Mouse (Mus musculus) layer of hippocampus, postnatal 14 days (tissue): ENCODE measurements around the gene Foxp1. TPM values are rescaled to one million over a fixed set of nuclear protein-coding genes. Genes with fewer than 3 reads are reported as not detected.
A peak's percentile ranks its signal among the peaks of the same experiment; 100 is the strongest.

Experiments used
- DNase-seq, 2 experiments: peaks; one replicate each; pipeline ENCODE4 v3.0.0; 2021 to 2022; ENCODE audit warnings: low spot score in 2 of 2, mixed read lengths in 1 of 2
- total RNA-seq, 2 experiments: library from RNA; stranded (reverse); gene quantifications; 2 replicates each; pipeline ENCODE4 v1.2.3; 2021

The Foxp1 gene
- total RNA-seq, 2 experiments from 2014 or later = 95.0 to 96.7 TPM

DNA sequence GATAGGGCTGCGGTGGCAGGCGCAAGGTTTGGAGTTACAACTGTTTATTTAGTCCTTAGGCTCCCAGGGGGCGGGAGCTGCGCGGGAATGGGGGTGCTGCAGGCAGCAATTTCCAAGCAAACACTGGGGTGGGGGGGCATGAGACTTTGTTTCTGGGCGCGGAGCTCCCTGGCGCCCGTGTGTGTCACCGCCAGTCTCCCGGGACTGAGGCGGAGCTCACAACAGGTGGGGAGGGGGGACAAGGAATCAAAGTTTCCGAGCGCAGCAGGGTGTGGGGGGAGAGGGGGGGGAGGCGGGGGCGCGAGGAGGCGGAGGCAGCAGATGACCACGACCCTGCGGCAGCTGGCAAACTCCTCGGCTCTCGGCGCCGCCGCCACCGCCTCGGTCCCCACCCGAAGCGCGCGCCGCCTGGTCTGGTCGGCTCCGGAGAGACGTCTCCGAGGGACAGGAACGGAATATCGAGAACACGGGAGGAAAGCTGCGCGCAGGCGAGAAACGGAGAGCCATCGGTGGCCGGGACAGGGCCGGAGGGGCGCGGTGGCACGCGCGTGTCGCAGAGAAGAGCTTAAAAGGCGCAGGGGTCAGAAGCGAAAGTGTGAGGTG lies 1.4 kb downstream of the Foxp1 start:
- peak; percentile 22 to 32 for DNase-seq

DNA sequence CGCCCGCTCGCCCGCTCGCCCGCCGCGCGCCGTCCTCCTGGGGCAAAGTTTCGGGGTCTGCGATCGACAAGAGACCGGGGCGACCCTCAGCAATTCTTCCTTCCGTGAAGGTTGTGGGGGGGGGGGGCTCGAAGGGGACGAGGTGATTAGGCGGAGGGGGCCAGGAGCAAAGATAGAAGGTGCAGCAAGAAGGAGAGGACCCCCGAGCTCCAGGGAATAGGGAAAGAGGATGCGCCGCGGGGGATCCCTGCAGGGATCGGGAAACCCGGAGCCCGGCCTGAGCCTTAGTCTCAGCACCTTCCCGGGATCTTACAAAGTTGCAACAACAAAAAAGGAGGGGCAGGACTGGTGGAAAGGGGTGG lies 1.9 kb downstream of the Foxp1 start:
- no peak for DNase-seq

DNA sequence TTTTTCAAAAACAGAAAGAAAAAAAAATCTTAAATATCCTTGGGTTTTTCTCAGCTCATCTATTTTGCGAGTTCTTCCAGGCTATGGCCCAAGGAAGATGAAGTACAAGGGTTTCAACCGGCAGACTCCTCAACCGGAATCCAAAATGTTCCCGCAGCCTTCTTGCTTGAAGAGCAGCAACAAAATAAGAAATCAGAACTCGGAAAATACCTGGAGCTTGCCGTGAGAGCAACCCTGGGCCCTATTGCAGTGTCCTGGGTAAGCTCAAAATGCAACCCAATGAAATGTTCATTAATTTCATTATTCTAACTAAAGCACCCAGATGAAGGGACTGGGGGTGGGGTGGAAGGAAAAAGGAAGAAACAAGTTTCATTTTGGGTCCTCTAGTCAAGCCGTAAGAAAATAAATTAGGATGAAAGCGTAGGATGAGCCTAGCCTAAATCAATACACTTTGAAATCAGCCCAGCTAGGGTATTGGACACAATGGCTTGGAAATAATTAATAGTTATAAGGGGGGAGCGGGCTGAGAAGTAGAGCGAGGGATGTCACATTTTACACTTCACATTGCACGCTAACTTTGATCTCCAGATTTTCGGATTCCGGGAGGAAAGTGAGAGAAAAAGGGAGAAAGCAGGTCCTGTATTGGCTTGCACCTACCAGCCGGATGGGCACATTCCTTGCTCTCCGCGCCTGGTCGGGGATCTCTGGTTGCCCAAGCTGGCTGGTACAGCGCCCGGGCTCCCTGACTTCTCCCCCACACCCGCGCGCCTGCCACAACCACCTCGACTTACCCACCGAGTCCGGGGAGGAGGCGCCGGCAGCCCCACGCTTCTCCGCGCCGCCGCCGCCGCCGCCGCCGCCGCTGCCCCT lies 2.5 kb downstream of the Foxp1 start:
- DNase-seq = peak; percentile 16 to 20

DNA sequence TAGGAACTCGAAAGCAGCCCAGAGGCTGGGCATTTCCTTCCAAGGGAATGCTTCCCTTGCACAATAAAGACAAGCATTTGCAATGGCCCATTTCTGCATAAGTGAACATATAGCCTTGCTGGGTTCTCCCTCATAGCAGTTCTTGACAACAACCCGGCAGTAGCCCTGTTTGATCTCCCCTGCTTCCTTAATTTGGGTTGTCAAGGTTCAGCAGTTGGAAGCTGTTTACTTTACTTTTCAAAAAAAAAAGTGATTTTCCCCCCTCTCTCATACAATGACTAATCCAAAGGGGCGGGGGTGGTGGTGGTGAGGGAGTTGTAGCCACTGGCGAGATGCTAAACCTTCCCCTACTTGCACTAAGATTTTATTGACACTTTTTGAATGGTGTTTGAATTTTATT lies 3.5 kb downstream of the Foxp1 start:
- DNase-seq = no peak

DNA sequence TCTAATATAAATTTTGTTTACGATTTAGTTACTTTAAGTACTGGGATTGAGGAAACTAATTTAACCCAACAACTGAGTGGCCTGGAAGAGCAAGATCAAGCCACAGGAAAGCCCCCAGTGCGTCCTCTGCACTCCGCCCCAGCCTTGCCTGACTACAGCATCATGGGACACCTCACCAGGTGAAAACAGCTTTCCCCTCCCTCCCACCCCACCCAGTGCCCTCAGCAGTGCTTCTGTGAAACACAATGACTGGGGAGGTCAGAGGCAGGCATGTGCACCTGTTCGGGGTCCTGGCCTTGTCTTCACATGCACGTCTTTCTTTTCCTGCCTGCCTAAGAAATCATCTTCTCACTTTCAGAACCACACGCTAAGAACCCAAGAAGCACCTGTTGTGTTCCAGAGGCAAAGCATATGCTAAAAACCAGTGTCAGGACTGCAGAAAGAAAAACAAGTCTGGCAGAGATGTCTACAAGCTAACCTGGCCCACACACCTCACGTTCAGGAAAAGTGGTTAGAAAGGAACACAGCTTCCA lies 6.8 kb downstream of the Foxp1 start:
- DNase-seq = no peak

DNA sequence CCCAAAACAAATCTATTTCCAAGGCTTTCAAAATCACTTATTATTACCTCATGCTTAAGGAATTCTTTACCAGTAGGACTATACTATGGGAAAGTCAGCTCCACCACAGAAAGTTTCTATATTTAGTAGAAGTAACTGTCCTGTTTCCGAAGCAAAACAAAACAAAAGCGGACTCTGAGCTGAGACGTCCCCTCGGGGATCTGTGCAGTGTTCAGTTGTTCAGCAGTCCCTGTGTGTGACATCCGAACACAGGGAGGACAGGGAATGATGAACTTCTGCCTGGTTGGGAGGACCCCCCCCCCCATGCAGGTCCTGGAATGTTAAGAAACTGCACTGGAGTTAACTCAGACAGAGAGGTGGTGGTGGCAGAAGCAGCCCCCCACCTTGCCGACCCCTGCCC lies 10.7 kb downstream of the Foxp1 start:
- DNase-seq = no peak

DNA sequence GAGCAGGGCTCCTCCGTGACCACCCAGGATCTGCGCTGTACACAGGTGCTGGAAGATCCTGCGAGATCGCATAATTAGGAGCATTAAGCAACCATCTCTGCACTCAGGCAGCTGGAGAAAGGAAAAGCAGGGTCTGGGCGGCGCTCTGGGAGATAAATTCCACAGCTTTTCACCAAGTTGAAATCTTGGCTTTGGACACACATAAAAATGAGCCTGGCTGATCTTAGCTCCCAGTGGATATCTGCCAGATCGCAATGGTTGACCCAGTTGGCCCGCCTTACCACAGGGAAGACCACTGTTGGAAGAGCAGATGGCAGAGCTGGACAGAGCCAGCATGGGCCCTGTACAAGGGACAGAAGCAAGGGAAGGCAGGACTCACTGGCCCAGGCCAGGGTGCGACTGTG lies 13.3 kb downstream of the Foxp1 start:
- peak; percentile 16 to 60 for DNase-seq

DNA sequence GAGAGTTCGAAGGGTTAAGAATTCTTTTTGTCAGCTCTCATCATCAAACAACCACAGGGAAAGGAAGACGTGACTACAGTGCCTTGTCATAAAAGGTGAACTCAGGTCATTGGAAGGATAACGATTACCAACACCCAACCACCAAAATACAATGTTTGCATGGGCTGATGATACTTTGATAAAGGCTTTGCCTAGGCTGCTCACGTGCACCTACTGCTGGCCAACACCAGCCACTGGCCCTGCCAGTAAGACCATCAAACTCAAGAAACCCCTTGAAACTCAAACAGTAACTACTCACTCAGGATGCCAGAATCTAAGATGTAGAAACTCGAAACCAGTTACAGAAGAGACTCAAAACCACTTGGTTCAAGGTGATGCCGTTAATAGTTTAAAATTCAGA lies 15.7 kb downstream of the Foxp1 start:
- no peak for DNase-seq

DNA sequence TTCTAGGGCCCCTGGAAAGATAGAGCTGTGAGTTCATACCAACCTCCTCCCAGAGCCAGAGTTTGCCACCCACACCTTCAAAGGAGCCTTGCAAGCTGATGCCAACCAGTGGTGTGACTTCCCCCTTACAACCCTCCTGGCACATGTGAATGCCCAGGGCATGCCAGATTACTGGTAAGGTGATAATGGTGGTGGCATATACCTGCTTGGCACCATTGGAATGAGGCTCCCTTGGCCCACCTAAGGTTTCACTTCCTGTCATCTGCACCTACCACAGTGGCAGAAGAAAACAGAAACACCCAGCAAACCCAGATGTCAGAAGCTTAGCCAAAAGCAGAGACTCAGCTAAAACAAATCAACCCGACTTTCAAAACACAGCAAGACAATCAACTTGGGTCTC lies 18.8 kb downstream of the Foxp1 start:
- DNase-seq = no peak

DNA sequence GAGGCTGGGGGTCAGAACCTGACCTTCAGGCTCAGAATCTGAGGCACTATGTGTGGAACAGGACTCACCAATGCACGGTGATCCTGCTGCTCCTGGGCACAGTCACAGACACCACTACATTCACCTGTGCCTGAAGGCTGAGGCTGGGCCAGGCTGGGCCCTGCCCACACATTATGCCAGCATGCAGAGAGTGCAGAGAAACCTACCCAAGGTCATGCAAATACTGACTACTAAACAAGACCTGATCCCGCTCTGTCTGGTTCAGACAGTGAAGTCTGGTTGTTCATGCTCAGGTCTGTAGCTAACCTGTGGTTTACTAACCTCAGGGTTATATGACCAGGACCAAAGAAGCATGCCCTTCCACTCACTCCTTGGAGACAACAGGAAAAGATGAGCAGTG lies 19.8 kb downstream of the Foxp1 start:
- no peak for DNase-seq

DNA sequence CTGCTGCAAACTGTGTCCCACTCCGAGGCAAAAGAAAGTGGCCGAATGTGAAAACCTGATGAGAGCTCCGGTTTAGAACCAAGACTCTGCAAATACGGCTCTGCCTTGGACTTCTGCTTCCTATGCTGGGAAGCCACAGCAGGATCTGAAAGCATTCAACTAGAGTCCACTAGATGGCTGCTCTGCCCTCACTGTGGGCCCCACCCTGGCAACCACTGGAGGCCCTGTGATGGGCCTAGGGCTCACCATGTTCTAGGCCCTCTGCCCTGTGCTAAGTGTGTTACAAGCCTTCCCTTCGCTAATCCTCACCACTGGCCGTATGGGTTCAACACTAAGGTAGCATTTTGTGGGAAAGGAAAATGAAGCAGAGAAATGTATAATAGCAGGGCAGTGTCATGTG lies 20.2 kb downstream of the Foxp1 start:
- no peak for DNase-seq

DNA sequence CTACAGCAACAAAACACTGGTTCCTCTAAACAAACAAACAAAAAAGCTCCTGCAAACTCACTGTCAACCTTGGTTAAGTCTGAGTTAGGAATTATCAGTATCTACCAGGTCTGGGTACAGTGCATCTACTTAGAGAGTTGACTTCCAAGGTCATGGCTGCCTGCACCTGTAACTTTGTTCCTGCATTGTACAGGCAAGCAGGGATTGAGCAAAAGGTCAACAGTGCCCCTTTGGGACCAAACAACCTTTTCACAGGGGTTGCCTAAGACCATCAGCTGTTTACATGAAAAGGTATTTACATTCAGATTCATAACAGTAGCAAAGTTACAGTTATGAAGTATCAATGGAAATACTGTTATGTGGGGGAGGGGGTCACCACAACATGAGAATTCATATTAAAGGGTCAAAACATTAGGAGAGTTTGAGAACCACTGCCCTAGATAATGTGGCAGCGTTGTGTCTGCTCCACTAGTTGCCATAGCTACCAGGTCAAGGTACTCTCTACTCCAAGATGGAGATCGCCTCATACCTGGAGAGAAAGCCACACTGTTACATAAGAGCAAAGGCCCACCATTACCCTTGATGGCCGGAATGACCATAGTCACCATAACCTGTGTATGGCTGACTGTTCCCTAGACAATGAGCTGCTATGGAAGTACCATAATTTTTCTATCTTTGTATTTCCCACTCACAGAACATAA lies 21.8 kb downstream of the Foxp1 start:
- no peak for DNase-seq

DNA sequence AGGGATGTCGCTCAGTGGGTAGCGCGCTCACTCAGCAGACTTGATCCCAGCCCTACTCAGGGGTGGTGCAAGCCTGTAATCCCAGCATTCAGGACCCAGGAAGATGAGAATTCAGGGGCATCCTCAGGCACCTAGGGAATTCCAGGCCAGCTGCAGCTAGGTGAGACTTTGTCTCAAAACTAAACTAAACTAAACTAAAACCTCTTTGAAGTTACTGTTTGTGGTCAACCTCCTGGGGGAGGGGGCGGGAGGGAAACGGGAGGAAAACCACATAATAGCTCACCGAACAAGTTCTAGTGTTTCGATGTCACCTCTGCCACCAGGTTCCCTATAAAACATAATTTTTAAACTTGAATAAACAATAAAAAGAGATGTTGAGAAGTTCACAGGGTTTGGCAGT lies 24.4 kb downstream of the Foxp1 start:
- no peak for DNase-seq

DNA sequence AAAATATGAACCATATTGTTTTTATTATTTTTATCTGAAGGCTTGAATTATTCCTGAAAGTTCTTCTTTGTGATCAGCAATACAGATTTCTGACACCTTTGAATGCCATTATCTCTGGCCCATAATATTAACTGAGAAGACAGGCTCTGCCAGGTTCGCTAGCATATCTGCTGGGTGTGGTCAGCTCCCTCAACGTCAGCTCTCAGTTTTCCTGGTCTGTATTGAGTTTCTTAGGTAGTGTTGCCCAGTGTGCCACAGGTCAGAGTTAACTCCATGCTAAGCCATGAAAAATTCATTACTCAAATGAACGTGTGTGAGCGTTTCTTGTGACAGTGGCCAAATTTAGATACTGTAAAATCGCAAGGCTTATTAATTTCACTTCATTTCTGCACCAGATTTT lies 26.4 kb downstream of the Foxp1 start:
- no peak for DNase-seq

DNA sequence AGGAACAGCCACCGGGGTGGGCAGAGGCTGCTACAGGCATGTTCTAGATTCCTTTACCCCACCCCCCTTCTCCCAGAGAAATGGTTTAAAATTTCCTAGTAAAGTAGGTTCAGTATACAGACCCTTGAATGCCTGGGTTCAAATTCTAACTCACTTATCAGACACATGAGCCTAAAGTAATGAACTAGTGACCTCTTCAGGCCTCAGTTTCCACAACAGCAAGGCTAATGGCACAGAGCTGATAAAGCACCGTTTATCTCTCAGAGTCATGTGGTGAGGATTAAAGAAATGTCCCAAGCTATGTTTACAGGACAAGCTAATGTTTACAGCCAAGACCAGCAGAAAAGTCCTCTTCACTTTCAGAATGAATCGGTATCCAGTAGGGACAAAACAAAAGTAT lies 29.6 kb downstream of the Foxp1 start:
- no peak for DNase-seq

DNA sequence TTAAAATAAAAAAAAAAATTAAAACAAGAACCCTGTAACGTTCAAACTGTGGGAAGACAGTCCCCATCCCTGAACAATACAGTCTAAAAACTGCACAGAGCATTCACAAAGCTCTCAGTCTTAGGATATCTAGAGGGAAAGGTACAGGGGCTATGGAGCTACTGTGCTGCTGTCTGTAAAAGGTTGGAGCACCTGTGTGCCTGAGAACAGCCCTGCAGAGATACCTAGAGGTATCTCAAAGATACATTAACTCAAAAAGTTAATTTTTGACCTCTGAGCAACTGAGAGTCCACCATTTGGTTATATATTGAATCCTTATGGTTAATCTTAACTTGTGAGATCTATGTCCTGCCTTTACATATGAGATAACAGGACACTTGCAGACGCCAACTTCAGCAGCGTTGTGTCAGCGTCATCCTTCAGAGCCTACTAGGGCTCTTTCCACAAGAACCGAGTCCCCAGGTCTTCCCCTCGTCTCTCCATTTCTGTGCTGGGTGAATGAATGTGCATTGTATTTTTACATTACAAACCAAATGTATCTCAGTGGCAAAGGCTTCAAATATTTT lies 30.5 kb downstream of the Foxp1 start:
- no peak for DNase-seq

DNA sequence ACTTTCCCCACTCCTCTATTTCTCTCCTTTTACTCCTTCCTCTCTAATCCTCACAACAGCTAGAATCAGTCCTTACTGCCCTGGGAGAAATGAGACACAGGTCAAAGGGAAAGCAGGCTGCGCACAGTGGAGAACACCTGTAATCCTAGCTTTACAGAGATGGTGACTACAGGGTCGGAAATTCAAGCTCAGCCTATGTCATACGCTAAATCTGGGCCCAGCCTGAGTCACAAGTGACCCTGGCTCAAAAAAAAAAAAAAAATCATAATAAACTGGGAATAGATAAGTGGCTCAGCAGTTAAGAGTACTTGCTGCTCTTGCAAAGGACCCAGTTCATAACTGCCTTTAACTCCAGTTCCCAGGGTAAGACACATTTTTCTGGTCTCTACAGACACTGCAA lies 31.4 kb downstream of the Foxp1 start:
- no peak for DNase-seq

DNA sequence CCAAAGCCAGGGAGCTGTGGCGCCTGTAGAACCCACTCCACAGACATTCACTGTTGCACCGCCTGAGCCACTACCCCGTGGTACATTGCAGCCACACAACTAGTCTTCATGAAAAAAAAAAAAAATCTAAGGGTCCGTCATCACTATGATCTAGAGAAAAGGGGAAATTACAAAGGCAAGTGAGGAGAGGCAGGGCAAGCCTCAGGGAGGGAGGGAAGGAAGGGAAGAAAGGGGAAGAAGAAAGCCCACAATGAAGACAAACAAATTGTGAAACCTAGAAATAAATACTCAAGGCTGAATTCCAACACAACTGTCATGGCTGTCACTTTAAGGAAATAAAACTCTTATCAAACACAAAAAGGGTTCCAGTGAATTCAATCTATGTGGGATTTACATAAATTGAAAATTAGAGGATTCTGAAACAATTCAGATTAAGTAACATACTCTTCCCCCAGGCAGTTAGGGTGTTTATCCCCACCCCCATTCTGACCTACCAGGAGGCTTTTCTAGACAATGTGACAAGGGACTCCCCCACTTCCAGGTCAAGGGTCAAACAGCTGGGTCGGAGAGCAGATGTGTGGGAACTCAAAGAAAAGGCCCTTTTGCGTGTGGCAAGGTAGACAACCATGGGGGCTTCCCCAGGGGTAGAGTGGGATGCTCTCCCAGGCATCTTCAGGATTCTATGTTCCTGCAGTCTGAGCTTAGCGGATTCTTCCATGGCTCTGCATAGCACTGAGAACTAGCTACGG lies 32.4 kb downstream of the Foxp1 start:
- no peak for DNase-seq

DNA sequence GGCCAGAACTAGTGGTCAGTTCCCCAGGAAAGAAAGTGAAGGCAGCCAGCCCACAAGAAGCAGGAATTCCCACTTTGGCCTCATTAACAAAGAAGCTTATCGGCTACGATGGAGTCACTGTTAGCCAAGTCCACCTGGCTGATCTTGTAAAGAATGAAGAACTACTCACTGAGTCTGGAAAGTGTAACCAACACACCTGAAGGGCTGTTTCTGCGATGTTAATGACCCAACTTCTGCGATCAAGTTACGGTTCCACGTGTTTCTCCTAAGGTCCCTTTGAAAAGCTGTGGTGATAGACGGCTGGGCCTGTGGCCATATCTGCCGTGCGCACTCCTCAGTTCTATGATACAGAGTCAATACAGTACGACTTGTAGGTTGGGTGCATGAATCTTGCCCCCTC lies 33.1 kb downstream of the Foxp1 start:
- no peak for DNase-seq

DNA sequence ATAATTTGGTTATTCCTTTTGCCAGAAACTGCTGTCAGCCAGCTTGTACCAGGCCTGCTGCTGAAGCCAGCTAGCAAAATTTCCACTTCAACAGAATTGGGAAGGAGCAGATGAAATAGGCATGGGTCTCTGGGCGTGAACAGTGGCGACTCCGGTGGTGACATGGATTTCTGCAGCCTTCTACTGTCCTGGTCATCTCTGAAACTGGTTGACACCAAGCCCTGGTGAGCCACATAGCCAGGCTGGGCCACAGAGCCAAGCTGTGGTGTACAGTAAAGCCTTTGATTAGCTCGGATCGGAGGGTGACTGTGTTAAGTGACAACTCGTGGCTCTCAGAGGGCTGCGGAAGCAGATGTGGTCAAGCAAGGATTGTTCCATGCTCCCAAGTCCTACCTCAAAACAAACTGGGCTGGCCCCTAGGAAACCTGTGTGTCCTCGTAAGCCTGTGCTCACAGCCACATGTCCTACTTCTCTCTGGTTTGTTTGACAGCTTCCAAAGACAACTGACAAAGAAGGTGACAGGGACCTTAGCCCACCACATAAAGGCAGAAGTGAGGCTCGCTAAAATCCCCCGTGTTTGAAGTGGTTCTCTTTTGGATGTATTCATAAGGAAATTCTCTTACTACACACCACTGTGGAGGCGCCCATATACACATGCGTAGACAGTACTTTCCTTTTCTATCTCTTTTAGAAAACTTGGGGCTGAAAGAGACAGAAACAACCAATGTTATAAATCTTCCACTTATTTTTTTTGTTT lies 36.5 kb downstream of the Foxp1 start:
- DNase-seq = no peak
